In genomic region chr6:122820799-122821650, GRCm38 (mm10) we compare ENCODE assay signal across 8 mouse cellular contexts. TPM values are rescaled to one million over a fixed set of nuclear protein-coding genes. Genes with fewer than 3 reads are reported as not detected.
DNase-seq lines count a peak whose midpoint lies in the region; ATAC-seq and TF ChIP-seq lines count a peak whose summit lies in the region.

No protein-coding gene starts in this region.

- TF ChIP-seq EP300 in heart, postnatal 0 days (IDR thresholded peaks at IDR 0.05; ENCODE audit: low read depth), result no peak

- peaks cover 39% of the 10 kb centered on the region for H3K4me1 ChIP-seq in heart, postnatal 0 days (ENCODE audit: control insufficient read depth, insufficient read depth)
- peaks cover 38% of the 10 kb centered on the region for H3K4me1 ChIP-seq in limb, embryonic 10.5 days

- H3K4me3 ChIP-seq in heart, postnatal 0 days (ENCODE audit: low read depth, low read length), result peak overlapping the region; percentile 85
- H3K4me3 ChIP-seq in limb, embryonic 10.5 days, result peak overlapping the region; percentile 86
- H3K4me3 ChIP-seq in myocyte, result peak overlapping the region; percentile 74

- DNase-seq in spleen, adult 12 weeks (ENCODE audit: low spot score), result peak; percentile 29
- DNase-seq in spleen, adult 18-20 months, result no peak
- no peak for DNase-seq in heart, postnatal 0 days (ENCODE audit: low spot score)
- DNase-seq in limb, embryonic 10.5 days (ENCODE audit: low spot score), result no peak
- DNase-seq in right cerebral cortex, postnatal 25 days, result no peak
- DNase-seq in gastrocnemius, postnatal 36 days, result no peak
- DNase-seq in urinary bladder, postnatal 25 days (ENCODE audit: low spot score), result no peak

- no peaks in the 10 kb centered on the region for H3K36me3 ChIP-seq in heart, postnatal 0 days (replicated peaks; ENCODE audit: control insufficient read depth, insufficient read depth, low read length)
- no peaks in the 10 kb centered on the region for H3K36me3 ChIP-seq in limb, embryonic 10.5 days
- no peaks in the 10 kb centered on the region for H3K36me3 ChIP-seq in myocyte (ENCODE audit: control insufficient read depth, insufficient read depth)

- intact Hi-C loops in gastrocnemius, postnatal 36 days (cut with DNase I), result no loop called here

- H3K27me3 ChIP-seq in heart, postnatal 0 days (ENCODE audit: control insufficient read depth, insufficient read depth, low read length), result no peaks in the 10 kb centered on the region
- H3K27me3 ChIP-seq in limb, embryonic 10.5 days (ENCODE audit: low read depth, poor library complexity, severe bottlenecking), result no peaks in the 10 kb centered on the region; the same call in 1 of the 2 replicates
- no peaks in the 10 kb centered on the region for H3K27me3 ChIP-seq in myocyte (ENCODE audit: control insufficient read depth, insufficient read depth, insufficient read length)

- peak overlapping the region; percentile 97 for H3K9ac ChIP-seq in heart, postnatal 0 days (replicated peaks; ENCODE audit: low read depth, low read length)

- no peak for TF ChIP-seq POLR2A in myocyte (IDR thresholded peaks at IDR 0.05; ENCODE audit: insufficient read length, low read depth)

- no peak overlapping the region for H3K27ac ChIP-seq in heart, postnatal 0 days (ENCODE audit: low read depth)
- H3K27ac ChIP-seq in limb, embryonic 10.5 days, result peak overlapping the region; percentile 92; the same call in 1 of the 2 replicates

- no peaks in the 10 kb centered on the region for H3K9me3 ChIP-seq in heart, postnatal 0 days (replicated peaks; ENCODE audit: control insufficient read depth, low read length)
- no peaks in the 10 kb centered on the region for H3K9me3 ChIP-seq in limb, embryonic 10.5 days (replicated peaks)

- peak overlapping the region; percentile 62 for H3ac ChIP-seq in myocyte (ENCODE audit: control insufficient read depth, insufficient read length)

- ATAC-seq in heart, postnatal 0 days (ENCODE audit: insufficient read depth, low read depth), result no peak

- H3K4me2 ChIP-seq in heart, postnatal 0 days (ENCODE audit: low read depth, low read length), result peak overlapping the region; percentile 84
- peak overlapping the region; percentile 91 for H3K4me2 ChIP-seq in myocyte (ENCODE audit: low read depth)

- H3K79me2 ChIP-seq in myocyte (ENCODE audit: control insufficient read depth, insufficient read depth), result peaks cover 15% of the 10 kb centered on the region

- TF ChIP-seq CTCF in heart, postnatal 0 days (IDR thresholded peaks at IDR 0.05; ENCODE audit: low read depth), result no peak

- 21% methylated on average over 15 of the region's 15 CpGs for WGBS in heart, postnatal 0 days
- WGBS in limb, embryonic 10.5 days, result 44% methylated on average over 15 of the region's 15 CpGs

TF ChIP-seq in myocyte, 11 proteins besides CTCF, POLR2A, EP300 and RAD21:
- TF ChIP-seq USF1 (IDR thresholded peaks at IDR 0.05; ENCODE audit: low read depth), result no peak
- no peak for TF ChIP-seq MAX (IDR thresholded peaks at IDR 0.05; ENCODE audit: low read depth)
- no peak for TF ChIP-seq TCF12 (IDR thresholded peaks at IDR 0.05; ENCODE audit: insufficient read depth, poor library complexity, severe bottlenecking)

RNA-seq across cellular contexts. Expression of gene Foxj2, which starts 1.3 kb away (rescaled TPM):
- total RNA-seq in heart, postnatal 0 days (2014; rRNA removed; ENCODE audit: low replicate concordance), result 17.8 TPM in 2 replicates
- polyA plus RNA-seq in heart, postnatal 0 days (2015; fragmentation: Nextera tagmentation; extraction: Ambion mirVana), result 4.4 and 4.5 TPM in 2 replicates
- polyA plus RNA-seq in limb, embryonic 10.5 days (2016; fragmentation: Nextera tagmentation; extraction: Ambion mirVana), result 1.7 and 3.2 TPM in 2 replicates
- 9.7 TPM for polyA plus RNA-seq in myocyte (2012; fragmentation: generic; extraction: Trizol)
- 10 to 100 TPM; 19.8 to 22.4 TPM for total RNA-seq in gastrocnemius, postnatal 36 days (2021)

RNA-seq across cellular contexts. Expression of gene Slc2a3, which starts 19.6 kb away (rescaled TPM):
- 21.4 and 21.6 TPM in 2 replicates for total RNA-seq in heart, postnatal 0 days (2014; rRNA removed; ENCODE audit: low replicate concordance)
- polyA plus RNA-seq in heart, postnatal 0 days (2015; fragmentation: Nextera tagmentation; extraction: Ambion mirVana), result 1.7 and 1.8 TPM in 2 replicates
- 61.3 and 74.0 TPM in 2 replicates for polyA plus RNA-seq in limb, embryonic 10.5 days (2016; fragmentation: Nextera tagmentation; extraction: Ambion mirVana)
- 1.2 TPM for polyA plus RNA-seq in myocyte (2012; fragmentation: generic; extraction: Trizol)
- total RNA-seq in gastrocnemius, postnatal 36 days (2021), result 1 to 10 TPM; 1.0 to 1.2 TPM

RNA-seq across cellular contexts. Expression of gene C3ar1, which starts 34.9 kb away (rescaled TPM):
- 0.46 and 2.9 TPM in 2 replicates for total RNA-seq in heart, postnatal 0 days (2014; rRNA removed; ENCODE audit: low replicate concordance)
- 2.3 and 2.4 TPM in 2 replicates for polyA plus RNA-seq in heart, postnatal 0 days (2015; fragmentation: Nextera tagmentation; extraction: Ambion mirVana)
- 0.73 and 1.2 TPM in 2 replicates for polyA plus RNA-seq in limb, embryonic 10.5 days (2016; fragmentation: Nextera tagmentation; extraction: Ambion mirVana)
- polyA plus RNA-seq in myocyte (2012; fragmentation: generic; extraction: Trizol), result 0.19 TPM
- under 1 TPM; 0.54 to 0.81 TPM for total RNA-seq in gastrocnemius, postnatal 36 days (2021)

RNA-seq across cellular contexts. Expression of gene Necap1, which starts 53.2 kb away (rescaled TPM):
- 37.7 and 40.3 TPM in 2 replicates for total RNA-seq in heart, postnatal 0 days (2014; rRNA removed; ENCODE audit: low replicate concordance)
- polyA plus RNA-seq in heart, postnatal 0 days (2015; fragmentation: Nextera tagmentation; extraction: Ambion mirVana), result 35.9 and 37.0 TPM in 2 replicates
- 52.1 and 56.2 TPM in 2 replicates for polyA plus RNA-seq in limb, embryonic 10.5 days (2016; fragmentation: Nextera tagmentation; extraction: Ambion mirVana)
- polyA plus RNA-seq in myocyte (2012; fragmentation: generic; extraction: Trizol), result 21.9 TPM
- total RNA-seq in gastrocnemius, postnatal 36 days (2021), result 10 to 100 TPM; 13.2 to 13.8 TPM

Comparison
In these comparisons a context has a peak if more than half of its experiments do, and no peak if none do; other contexts are left out.
1. RNA of gene Slc2a3, which starts 19.6 kb away (polyA plus RNA-seq): 61.3 to 74.0 TPM in limb, embryonic 10.5 days; 1.7 to 1.8 TPM in heart, postnatal 0 days and 1.2 TPM in myocyte (single experiment); every median in the first group is over 10 times any median in the second.
2. Peak in every context shown above with its lines, with median percentiles within 50 percentile points of each other: H3K4me3 ChIP-seq.